Mouse (Mus musculus) spleen, adult 2 months (tissue): ENCODE data around the gene Trim80.

Source experiments
- CTCF ChIP-seq: fragments of 200-500 bp; IDR thresholded peaks from 2 replicates; pipeline ENCODE4 v1.5.1; 2011; ENCODE audit warnings: mild to moderate bottlenecking, inconsistent platforms; ENCODE audit not compliant: insufficient read depth, insufficient read length, insufficient replicate concordance; ENCODE audit errors: extremely low read depth
- POLR2A ChIP-seq: fragments of 200-500 bp; IDR thresholded peaks from 2 replicates; pipeline ENCODE4 v1.6.1; 2011; ENCODE audit warnings: low read depth, low read length, inconsistent platforms

- TF ChIP-seq CTCF, result no peak
- no peak for TF ChIP-seq POLR2A
These were observed 48.3 kb downstream of the Trim80 start for GRCm38 (mm10) chr11:115488551-115489104.
